Mouse (Mus musculus) bone marrow macrophage, adult 2 months (primary cell): ENCODE data around the gene Zbtb45.

Experiments
- CTCF ChIP-seq: IDR thresholded peaks from 2 replicates; pipeline ENCODE4 v1.5.1; 2012; ENCODE audit warnings: low read depth, mild to moderate bottlenecking, low read length, moderate library complexity
- POLR2A ChIP-seq: IDR thresholded peaks from 2 replicates; pipeline ENCODE4 v1.6.1; 2012; ENCODE audit warnings: mild to moderate bottlenecking, low read depth, low read length, borderline replicate concordance

DNA sequence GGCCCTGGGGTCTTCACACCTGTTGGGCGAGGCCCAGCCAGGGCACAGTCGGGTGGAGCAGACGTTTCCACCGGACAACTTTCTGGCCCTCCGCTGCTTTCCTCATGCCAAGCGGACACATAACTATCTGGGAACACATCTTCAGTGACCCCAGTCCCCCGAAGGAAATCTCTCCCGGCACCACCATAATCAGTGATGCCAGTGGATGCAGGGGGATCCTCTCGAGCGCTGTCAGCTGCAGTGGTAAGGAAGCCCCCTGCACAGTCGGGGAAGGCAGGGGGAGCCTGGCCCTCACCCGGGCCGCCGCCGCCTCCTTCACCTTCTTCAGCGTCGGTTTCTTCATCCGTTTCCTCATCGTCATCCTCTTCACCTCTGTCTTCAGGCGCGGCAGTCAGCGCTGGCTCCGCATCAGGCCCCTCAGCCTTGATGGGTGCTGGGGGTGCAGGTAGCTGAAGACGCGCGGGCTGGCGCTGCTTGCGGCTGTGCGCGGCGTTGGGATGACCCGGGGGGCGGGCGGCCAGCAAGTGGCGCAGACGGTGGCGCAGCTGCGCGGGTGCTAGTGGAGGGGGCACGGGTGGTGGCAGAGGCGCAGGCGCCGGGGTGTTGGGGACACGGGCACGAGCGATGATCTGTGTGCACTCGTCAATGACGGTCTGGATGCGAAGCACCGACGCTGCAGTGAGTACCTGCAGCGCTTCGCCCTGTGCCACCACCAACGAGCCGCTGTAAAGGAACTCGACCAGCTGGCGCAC is 2.3 kb downstream of the Zbtb45 start:
- TF ChIP-seq POLR2A (no peak), CTCF (no peak)
